Mouse (Mus musculus) heart, adult 2 months (tissue): ENCODE data around the gene Rasgef1b. TPM values are rescaled to one million over a fixed set of nuclear protein-coding genes. Genes with fewer than 3 reads are reported as not detected.

Experiments used
- DNase-seq, 2 experiments: peaks; one replicate each; pipeline ENCODE4 v3.0.0; 2021
- H3K27ac ChIP-seq: fragments of 200-600 bp; 2 replicates; pipeline ENCODE4 v1.8.1; 2022
- H3K27me3 ChIP-seq: fragments of 200-500 bp; 2 replicates; pipeline ENCODE4 v1.6.1; 2012; ENCODE audit warnings: mild to moderate bottlenecking, low read length, inconsistent platforms, mixed read lengths; ENCODE audit not compliant: control insufficient read depth, insufficient read depth
- H3K36me3 ChIP-seq: fragments of 200-500 bp; 2 replicates; pipeline ENCODE4 v1.6.1; 2012; ENCODE audit warnings: low read length, inconsistent platforms; ENCODE audit not compliant: control insufficient read depth, insufficient read depth
- H3K4me1 ChIP-seq: fragments of 200-500 bp; 2 replicates; pipeline ENCODE4 v1.6.1; 2011; ENCODE audit warnings: low read length; ENCODE audit not compliant: control insufficient read depth, insufficient read depth
- H3K4me3 ChIP-seq: fragments of 200-600 bp; 2 replicates; pipeline ENCODE4 v1.8.1; 2022
- H3K79me2 ChIP-seq: fragments of 200-500 bp; replicated peaks from 2 replicates; pipeline ENCODE4 v1.6.1; 2012; ENCODE audit warnings: mild to moderate bottlenecking, inconsistent platforms, low read length, moderate library complexity, mixed read lengths; ENCODE audit not compliant: control insufficient read depth, insufficient read depth
- H3K9ac ChIP-seq: fragments of 200-500 bp; 2 replicates; pipeline ENCODE4 v1.6.1; 2012; ENCODE audit warnings: low read depth, mild to moderate bottlenecking, control low read depth, inconsistent platforms, low read length, mixed read lengths
- CTCF ChIP-seq: fragments of 200-600 bp; IDR thresholded peaks from 2 replicates; pipeline ENCODE4 v1.8.1; 2022; ENCODE audit warnings: antibody characterized with exemption, mild to moderate bottlenecking, moderate library complexity
- EP300 ChIP-seq: fragments of 200-500 bp; IDR thresholded peaks from 2 replicates; pipeline ENCODE4 v1.6.1; 2011; ENCODE audit warnings: low read depth, low read length, control low read depth; ENCODE audit not compliant: insufficient read depth
- POLR2A ChIP-seq: fragments of 200-500 bp; IDR thresholded peaks from 2 replicates; pipeline ENCODE4 v1.6.1; 2011; ENCODE audit warnings: mild to moderate bottlenecking, low read depth, low read length, control low read depth; ENCODE audit not compliant: insufficient read depth
- WGBS: fragments of 180-500 bp; shearing (Covaris S2); methylation state at CpG from one replicate; pipeline ENCODE4 v1.1.7; 2018; 5-methylcytosine and 5-hydroxymethylcytosine counted together
- intact Hi-C: fragments of 180-260 bp; cut with DNase I; formaldehyde crosslinking; loops from one replicate; pipeline ENCODE4 v1.15.1; 2025
- polyA plus RNA-seq: library from polyadenylated mRNA; depleted of rRNA; stranded (reverse); fragments of >200 nt; gene quantifications from 2 replicates; pipeline ENCODE4 v1.2.3, GENCODE M21; 2012
- total RNA-seq, 2 experiments: library from RNA; stranded (reverse); gene quantifications; 2 replicates each; pipeline ENCODE4 v1.2.3; 2021

The Rasgef1b gene
- total and polyA plus RNA-seq, 3 experiments, result 4.3 to 17.7 (median 9.3) TPM

DNA sequence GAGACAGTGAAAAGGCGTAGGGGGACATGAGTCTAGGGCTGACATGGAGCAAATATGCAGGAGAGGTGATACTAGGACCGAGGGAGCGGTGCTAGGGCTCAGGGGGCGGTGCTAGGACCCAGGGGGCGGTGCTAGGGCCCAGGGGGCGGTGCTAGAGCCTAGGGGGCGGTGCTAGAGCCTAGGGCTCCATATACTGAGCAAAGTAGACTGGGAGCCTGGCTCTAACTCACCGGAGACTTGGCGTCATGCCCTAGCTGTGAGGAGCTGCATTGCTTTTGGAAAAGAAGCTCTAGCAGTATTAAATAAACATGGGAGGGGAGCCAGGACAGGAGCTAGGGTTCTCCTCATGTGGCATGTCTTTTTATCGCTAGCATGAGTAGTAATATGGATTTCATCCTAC lies 75.9 kb downstream of the Rasgef1b start:
- 64% methylated on average over 10 of the region's 10 CpGs for WGBS
- Histone ChIP-seq H3K9ac (no peak overlapping the region), H3K27ac (no peak overlapping the region), H3K4me1 (no peaks in the 10 kb centered on the region), H3K79me2 (no peaks in the 10 kb centered on the region), H3K27me3 (no peaks in the 10 kb centered on the region), H3K36me3 (no peaks in the 10 kb centered on the region), H3K4me3 (no peak overlapping the region)
- intact Hi-C loops, result no loop called here
- no peak for DNase-seq
- TF ChIP-seq EP300 (no peak), CTCF (no peak), POLR2A (no peak)

GRCm38 (mm10) chr5:99641407-99641806 lies 87.5 kb downstream of the Rasgef1b start:
- Histone ChIP-seq H3K27ac (no peak overlapping the region), H3K79me2 (no peaks in the 10 kb centered on the region), H3K27me3 (no peaks in the 10 kb centered on the region), H3K9ac (no peak overlapping the region), H3K4me1 (no peaks in the 10 kb centered on the region), H3K36me3 (no peaks in the 10 kb centered on the region), H3K4me3 (no peak overlapping the region)
- intact Hi-C loops, result no loop called here
- 80% methylated on average over 6 of the region's 6 CpGs for WGBS
- no peak for DNase-seq
- TF ChIP-seq POLR2A (no peak), CTCF (no peak), EP300 (no peak)

- intact Hi-C loops, result no loop called here
- WGBS, result 24% methylated on average over 7 of the region's 7 CpGs
- Histone ChIP-seq H3K79me2 (no peaks in the 10 kb centered on the region), H3K9ac (no peak overlapping the region), H3K27ac (no peak overlapping the region), H3K4me1 (no peaks in the 10 kb centered on the region), H3K36me3 (no peaks in the 10 kb centered on the region), H3K27me3 (no peaks in the 10 kb centered on the region), H3K4me3 (no peak overlapping the region)
- TF ChIP-seq EP300 (no peak), POLR2A (no peak), CTCF (no peak)
- DNase-seq, result no peak
Measured at GRCm38 (mm10) chr5:99636575-99636974, 92.3 kb downstream of the Rasgef1b start.

- 40% methylated on average over 8 of the region's 8 CpGs for WGBS
- Histone ChIP-seq H3K27ac (no peak overlapping the region), H3K79me2 (no peaks in the 10 kb centered on the region), H3K9ac (no peak overlapping the region), H3K4me3 (no peak overlapping the region), H3K36me3 (no peaks in the 10 kb centered on the region), H3K4me1 (no peaks in the 10 kb centered on the region), H3K27me3 (no peaks in the 10 kb centered on the region)
- intact Hi-C loops, result no loop called here
- DNase-seq, result no peak
- no peak for TF ChIP-seq EP300
- TF ChIP-seq POLR2A, result no peak
- peak; percentile 47 for TF ChIP-seq CTCF
Measured at GRCm38 (mm10) chr5:99634010-99634541, 94.8 kb downstream of the Rasgef1b start.

DNA sequence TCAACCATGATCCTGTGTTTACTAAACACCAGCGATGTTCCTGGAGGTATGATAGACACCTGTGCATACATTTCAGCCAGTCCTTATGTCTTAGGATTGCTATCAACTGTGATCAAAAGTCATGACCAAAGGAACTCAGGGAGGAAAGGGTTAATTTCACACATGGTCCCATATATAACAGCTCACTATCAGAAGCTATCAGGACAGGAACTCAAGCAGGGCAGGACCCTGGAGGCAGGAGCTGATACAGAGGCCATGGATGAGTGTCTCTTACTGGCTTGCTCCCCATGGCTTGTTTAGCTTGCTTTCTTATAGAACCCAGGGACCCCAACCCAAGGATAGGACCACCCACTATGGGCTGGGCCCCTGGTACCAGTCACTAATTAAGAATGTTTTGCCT lies 95.3 kb downstream of the Rasgef1b start:
- H3K79me2 ChIP-seq, result no peaks in the 10 kb centered on the region
- H3K27me3 ChIP-seq, result no peaks in the 10 kb centered on the region
- H3K9ac ChIP-seq, result no peak overlapping the region
- H3K4me3 ChIP-seq, result no peak overlapping the region
- no peak for DNase-seq
- TF ChIP-seq CTCF (no peak), POLR2A (no peak), EP300 (no peak)
- no peak overlapping the region for H3K27ac ChIP-seq
- H3K4me1 ChIP-seq, result no peaks in the 10 kb centered on the region
- intact Hi-C loops, result no loop called here
- H3K36me3 ChIP-seq, result no peaks in the 10 kb centered on the region
- WGBS, result 87% methylated on average over 1 of the region's 1 CpGs

- Histone ChIP-seq H3K4me3 (no peak overlapping the region), H3K27me3 (no peaks in the 10 kb centered on the region), H3K79me2 (no peaks in the 10 kb centered on the region), H3K27ac (no peak overlapping the region), H3K4me1 (no peaks in the 10 kb centered on the region), H3K9ac (no peak overlapping the region), H3K36me3 (no peaks in the 10 kb centered on the region)
- intact Hi-C loops, result no loop called here
- TF ChIP-seq CTCF, result no peak
- no peak for TF ChIP-seq EP300
- TF ChIP-seq POLR2A, result no peak
- DNase-seq, result no peak
- 30% methylated on average over 11 of the region's 11 CpGs for WGBS
Measured at GRCm38 (mm10) chr5:99632649-99633310, 96.1 kb downstream of the Rasgef1b start.
